Mouse (Mus musculus) frontal cortex, postnatal 36 days (tissue): ENCODE data around the gene Anapc1.

ENCODE experiments used
- DNase-seq, 2 experiments: peaks; one replicate each; pipeline ENCODE4 v3.0.0; 2022; ENCODE audit warnings: low spot score in 2 of 2

Gene Anapc1

GRCm38 (mm10) chr2:128686921-128687557 lies at the start of gene Anapc1:
Gene Anapc1, minus strand, starts transcription at chr2:128687391.
- DNase-seq = peak; percentile 88 to 91

DNA sequence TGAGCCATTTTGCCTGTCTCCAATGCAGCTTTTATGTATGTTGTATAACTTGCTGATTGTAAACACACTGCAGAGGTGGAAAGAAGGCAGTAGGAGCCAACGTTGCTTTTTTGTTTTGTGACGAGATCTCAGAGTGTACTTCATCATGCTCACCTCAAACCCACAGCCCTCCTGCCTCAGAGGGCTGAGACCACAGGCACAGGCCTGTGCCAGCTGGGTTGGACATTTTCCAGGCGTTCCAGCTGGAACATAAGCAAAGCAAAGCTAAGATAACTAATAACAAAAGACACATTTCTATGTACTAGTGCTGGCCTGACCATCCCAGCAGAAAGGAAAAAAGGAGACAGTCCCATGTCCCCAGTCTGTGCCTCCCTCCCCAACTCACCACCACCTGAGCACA lies 47.9 kb upstream of the Anapc1 start:
- DNase-seq = no peak

DNA sequence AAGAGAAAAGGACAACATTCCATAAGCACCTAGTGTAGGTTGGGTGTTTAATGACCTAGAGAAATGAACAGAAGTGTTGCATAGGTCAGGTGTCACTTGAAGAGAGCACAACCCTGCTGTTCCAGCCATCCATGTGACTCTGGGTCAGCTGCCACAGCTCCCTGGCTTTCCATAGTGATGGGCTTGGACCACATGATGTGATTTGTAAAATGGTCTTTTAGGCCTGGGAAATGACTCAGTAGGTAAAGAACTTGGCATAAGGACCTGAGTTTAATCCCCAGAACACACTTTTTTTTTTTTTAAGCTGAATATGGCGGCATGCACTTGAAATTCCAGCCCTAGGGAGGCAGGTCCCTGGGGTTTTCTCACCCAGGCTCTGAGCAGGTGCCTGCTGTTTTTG lies 44.8 kb upstream of the Anapc1 start:
- no peak for DNase-seq

GRCm38 (mm10) chr2:128731514-128731913 lies 44.3 kb upstream of the Anapc1 start:
- DNase-seq = no peak

DNA sequence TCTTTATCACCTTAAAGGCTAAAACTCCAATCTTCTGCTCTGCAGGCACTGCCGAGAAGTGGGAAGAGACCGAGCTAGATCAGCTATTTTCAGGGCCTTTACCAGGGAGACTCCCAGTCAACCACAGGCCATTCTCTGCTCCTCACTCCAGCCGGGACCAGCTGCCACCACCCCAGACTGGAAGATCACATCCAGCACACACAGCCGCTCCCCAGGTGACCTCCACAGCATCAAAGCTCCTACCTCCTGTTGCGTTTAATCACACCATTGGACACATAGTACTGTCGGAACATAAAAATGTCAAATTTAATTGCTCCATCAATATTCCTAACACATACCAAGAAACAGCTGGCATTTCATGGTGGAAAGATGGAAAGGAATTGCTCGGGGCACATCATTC lies 42.0 kb upstream of the Anapc1 start:
- DNase-seq = no peak

GRCm38 (mm10) chr2:128728066-128728465 lies 40.9 kb upstream of the Anapc1 start:
- no peak for DNase-seq

DNA sequence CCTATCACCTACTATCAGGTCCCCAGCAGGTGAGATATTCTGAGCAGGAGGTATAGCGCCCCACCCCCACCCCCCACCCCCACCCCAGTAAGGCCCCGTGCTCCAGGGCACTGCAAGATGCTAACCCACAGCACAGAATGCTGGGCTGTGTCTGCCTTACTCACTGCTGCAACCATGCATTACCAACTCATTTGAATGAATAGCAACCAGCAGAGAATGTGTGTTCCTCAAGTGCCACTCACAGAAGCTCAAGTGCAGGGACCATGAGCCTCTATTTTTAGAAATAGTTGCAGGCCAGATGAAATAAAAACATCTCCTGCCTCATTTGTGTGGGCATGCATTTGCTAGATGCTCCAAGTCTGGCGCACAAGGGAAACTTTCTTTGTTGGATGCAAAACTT lies 40.4 kb upstream of the Anapc1 start:
- DNase-seq = no peak

DNA sequence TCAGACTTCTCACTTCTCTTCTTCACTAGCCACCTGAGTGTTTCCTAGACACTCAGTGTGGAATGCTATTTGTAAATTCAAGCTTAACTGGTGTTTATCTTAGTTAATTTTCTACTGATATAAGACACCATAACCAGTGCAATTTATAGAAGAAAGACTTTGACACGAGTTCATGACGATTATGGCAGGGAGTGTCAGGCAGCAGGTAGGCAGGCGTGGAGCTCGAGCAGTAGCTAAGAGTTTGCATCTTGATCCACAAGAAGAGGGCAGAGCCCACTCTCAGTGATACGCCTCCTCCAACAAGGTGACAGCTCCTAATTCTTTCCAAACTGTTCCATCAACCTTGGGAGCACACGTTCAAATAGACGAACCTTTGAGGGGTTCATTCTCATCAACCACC lies 39.4 kb upstream of the Anapc1 start:
- DNase-seq = no peak

DNA sequence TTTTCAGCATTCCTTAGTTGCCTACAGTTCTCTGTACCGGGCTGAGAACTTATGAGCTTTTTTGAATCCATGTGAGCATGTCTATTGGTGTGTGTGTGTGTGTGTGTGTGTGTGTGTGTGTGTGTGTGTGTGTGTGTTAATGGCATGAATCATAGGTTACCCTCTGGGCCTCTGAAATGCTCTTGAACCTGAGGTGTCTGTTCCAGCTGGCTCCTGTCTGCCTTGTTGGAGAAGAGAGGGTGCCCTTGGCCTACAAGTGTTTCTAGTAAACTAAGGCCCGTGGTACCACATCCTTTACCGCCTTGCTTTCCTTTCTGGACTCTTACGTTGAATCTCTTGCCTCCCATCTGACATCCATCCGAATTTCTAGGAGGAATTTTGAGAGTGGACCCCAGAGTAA lies 38.9 kb upstream of the Anapc1 start:
- DNase-seq = no peak

DNA sequence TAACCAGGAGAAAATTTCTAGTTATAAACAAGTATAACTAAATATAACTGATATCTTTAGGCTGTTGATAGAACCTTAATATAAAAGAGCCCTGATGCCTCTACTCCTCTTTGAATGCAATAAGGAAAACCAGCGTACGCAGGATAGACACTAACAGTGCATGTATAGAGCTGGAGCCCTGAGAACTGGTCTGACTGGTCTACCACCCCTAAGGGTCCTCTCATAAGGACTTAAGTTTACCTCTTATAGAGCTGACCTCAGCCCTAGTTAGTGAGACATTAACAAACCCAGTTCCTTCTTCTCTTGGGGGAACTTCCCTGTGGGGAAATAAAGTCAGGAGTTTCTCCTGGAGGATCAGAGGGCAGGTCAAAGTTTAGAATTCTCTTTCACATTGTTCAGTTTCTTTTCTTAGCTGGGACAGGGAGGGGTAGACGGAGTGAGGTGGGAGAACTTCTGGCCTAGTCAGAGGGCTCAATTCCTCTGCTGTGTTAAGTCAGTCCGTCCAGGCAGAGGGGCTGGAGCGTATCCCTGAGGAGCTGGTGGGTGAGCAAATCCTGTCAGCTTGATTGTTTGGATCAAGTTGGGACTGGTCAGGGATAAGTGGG lies 35.0 kb upstream of the Anapc1 start:
- DNase-seq = no peak

DNA sequence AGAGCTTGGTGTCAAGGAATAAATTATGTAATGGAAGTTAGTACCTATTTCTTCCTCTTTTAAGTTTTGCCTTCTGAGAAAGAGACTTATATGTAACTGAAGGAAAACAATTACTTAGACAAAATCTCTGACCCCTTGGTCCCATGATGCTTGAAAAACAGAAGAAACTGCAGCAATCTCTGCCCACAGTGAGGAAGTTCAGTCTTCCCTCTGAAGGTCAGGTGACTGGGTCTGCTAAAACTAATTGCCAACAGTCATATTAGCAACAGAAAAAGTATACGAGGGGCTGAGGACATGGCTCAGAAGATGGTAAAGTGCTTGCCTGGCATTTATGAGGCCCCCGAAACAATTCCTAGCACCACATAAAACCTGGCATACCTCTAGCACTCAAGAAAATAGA lies 32.2 kb upstream of the Anapc1 start:
- DNase-seq = no peak

DNA sequence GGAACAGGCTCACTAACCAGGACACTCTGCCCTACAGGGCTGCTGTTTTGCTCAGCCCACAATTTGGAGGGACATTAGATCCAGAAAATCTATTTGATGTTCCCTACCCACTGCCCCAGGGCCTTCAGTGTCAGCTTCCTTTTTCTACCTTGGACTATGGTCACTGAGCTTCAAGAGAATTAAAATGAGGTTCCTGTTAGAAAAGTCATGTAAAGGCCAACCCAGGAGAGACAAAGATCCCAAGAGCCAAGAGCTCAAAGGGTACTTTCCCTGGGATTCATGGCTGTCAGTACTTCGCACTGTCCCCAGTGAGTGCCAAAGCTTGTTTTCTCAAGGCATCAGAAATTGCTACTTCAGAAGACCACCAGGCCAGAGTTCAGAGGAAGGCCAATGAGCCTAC lies 28.8 kb upstream of the Anapc1 start:
- no peak for DNase-seq

GRCm38 (mm10) chr2:128714724-128715241 lies 27.6 kb upstream of the Anapc1 start:
- no peak for DNase-seq

DNA sequence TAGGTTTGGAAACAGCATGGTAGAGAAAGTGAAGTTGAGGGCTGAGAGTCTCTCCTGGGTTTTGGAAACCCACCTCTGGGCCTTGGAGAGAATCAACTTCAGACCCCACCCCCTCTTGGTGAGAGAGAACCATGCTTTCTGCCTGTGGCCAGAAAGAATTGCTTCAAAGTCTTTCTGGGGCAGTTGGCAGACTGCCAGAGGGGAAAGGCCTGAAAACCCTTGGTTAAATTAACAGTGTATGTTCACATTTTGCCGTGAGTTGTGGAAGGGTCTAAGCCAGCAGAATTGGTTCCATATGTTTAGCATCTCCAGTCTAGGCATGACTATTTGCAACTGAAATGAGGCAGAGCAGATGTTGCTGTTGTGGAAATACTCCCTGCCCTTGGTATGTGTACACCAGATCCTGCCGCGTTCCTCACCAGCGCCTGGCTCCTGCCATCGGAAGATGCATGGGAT lies 26.4 kb upstream of the Anapc1 start:
- peak in 1 of 2 experiments; percentile 19 for DNase-seq

GRCm38 (mm10) chr2:128712940-128713339 lies 25.7 kb upstream of the Anapc1 start:
- no peak for DNase-seq

DNA sequence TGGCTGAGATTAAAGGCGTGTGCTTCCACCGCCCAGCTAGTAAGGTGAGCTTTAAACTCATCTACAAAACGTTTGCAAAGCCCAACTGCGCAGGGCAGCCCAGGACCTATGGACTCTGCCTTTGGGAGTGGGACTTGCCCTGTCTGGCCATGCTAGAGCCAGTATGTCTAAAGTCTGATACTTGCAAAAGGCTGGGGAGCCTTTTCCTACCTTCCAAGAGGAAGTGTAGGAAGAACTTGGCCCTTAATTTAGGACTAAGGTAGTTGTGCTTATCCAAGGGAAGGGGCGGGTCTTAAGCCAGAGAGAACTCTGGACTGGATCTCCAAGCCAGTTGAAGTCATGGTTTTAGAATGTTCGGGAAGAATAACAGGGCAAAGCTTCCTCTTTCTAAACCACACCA lies 23.4 kb upstream of the Anapc1 start:
- no peak for DNase-seq

DNA sequence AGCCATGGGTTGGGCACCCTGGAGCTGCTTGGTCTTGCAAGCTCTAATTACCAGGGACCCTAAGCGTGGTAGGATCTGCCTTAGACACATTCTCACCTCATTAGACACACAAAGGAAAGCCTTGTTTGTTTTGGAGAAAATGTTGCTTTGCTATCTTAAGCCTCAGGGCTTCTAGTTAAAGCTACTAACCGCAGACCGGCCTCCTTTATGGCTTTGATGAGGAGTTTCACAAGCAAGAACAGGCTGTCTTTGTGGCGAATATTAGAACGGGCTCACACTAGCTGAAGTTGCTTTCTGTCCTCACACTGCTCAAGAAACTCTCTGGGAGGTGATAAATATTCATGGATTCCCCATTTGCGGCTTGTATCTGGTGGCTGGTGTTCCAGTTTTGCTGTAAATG lies 22.1 kb upstream of the Anapc1 start:
- DNase-seq = peak in 1 of 2 experiments; percentile 17

DNA sequence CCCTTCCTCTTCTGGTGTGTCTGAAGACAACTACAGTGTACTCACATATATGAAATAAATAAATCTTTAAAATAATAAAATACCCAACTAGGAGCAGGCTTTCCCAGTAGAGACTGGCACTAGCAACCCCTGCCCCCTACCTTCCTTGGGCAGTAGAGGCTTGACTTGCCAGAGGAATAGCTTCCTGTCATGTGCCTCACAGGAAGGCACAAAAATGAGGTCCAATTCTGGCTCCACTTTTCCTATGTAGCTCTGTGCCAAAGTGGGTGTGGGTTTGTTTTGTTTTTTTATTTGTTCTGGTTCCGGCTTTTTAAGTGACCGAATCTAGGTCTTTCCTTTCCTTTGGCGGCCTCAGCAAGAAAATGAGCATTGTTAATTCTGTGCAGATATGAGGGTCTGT lies 17.3 kb upstream of the Anapc1 start:
- DNase-seq = peak in 1 of 2 experiments; percentile 47

- peak in 1 of 2 experiments; percentile 12 for DNase-seq
These were observed 12.2 kb upstream of the Anapc1 start for GRCm38 (mm10) chr2:128699201-128699885.

DNA sequence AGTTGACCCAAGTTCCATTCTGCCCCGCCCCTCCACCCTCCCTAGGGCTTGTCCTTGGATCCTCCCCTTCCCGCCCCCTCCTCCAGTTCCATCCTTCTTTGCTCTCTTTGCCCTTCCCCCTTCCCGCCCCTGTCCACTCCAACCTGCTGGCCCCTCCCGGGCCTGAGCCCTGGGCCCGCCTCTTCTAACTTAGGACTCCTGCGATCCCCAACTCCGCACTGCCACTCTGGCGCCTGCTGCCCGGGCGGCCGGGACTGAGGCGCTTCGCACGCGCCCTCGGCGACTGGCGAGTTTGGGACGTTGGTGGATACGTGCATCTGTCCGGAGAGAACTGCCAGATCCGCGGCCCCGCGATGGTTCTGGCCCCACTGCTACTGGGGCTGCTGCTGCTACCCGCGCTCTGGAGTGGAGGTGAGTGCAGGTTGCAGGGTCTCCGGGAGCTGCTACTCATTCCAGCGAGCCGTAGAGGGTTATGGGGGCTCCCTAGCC lies 11.5 kb upstream of the Anapc1 start, which contains the start of gene Mertk:
Gene Mertk (plus strand): TSS at position 264 of the 489 bp plus-strand sequence.
- peak; percentile 53 to 70 for DNase-seq

DNA sequence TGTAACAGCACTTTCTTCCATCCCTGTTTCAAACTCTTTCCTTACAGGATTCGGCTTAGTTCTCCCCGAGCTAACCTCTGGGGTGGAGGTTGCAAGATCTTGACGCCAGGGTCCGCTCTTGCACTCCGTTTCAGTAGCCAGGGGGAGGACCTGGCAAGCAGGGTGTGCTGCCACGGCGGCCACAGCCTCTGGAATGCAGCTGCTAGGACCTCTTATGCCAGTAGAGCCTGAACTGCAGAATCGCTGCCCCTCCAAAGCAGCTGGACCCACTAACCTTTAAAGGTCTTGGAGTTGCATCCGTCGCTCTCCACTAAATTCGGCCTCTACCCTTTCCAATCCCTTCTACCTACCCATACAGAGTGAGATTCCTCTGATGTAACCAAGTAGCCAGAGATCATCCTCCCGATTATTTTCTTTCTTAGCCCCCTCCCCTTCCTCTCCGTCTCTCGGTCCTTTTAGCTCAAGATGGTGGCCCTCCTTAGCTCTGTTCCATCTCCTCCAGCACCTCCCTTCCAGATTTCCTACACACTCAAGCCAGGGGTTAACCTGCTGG lies 11.0 kb upstream of the Anapc1 start:
- DNase-seq = peak; percentile 61 to 81

DNA sequence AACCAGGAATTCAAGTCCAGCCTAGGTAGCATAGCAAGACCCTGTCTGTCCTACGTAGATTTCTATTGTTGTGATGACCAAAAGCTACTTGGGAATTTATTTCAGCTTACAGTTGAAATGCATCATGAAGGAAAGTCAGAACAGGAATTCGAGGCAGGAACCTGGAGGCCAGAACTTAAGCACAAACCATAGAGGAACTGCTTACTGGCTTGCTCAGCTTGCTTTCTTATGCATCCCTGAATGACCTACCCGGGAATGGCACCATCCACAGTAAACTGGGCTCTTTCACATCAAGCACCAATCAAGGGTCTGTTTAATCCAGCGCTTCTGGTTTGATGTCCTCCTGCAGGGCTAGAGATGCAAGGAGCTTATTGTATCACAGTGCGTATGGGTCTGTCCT lies 10.4 kb upstream of the Anapc1 start:
- DNase-seq = no peak
